Mouse (Mus musculus): ENCODE data around the gene Srgn. TPM values are rescaled to one million over a fixed set of nuclear protein-coding genes. Genes with fewer than 3 reads are reported as not detected.

The Srgn gene
- polyA plus RNA-seq (2015; fragmentation: Nextera tagmentation; extraction: Ambion mirVana) = 215 and 245 TPM in 2 replicates

- ATAC-seq (peak; percentile 23), DNase-seq (ENCODE audit: low spot score) (no peak)
- TF ChIP-seq EP300 (IDR thresholded peaks at IDR 0.05) (no peak), CTCF (IDR thresholded peaks at IDR 0.05) (no peak)
- H3K36me3 ChIP-seq (ENCODE audit: insufficient read depth, low read length) = no peaks in the 10 kb centered on the region
- H3K27ac ChIP-seq (ENCODE audit: low read length) = no peak within 1 kb of the TSS
- 74% methylated on average over 14 of the region's 14 CpGs for WGBS
- no peaks in the 10 kb centered on the region for H3K27me3 ChIP-seq (replicated peaks; ENCODE audit: insufficient read depth, low read length)
- H3K4me3 ChIP-seq (ENCODE audit: low read depth, low read length) = no peak within 1 kb of the TSS; the same call in 1 of the 2 replicates
- no peaks in the 10 kb centered on the region for H3K9me3 ChIP-seq (ENCODE audit: low read length)
- no peak within 1 kb of the TSS for H3K9ac ChIP-seq (replicated peaks; ENCODE audit: low read depth)
- no peaks in the 10 kb centered on the region for H3K4me1 ChIP-seq (ENCODE audit: insufficient read depth, low read depth, low read length)
- peak within 1 kb of the TSS; percentile 33 for H3K4me2 ChIP-seq (replicated peaks; ENCODE audit: low read depth, low read length)
Observed at GRCm38 (mm10) chr10:62527351-62527750, at the start of gene Srgn. Gene Srgn, minus strand, starts transcription at chr10:62527451.

GRCm38 (mm10) chr10:62575001-62575400 is 47.8 kb upstream of the Srgn start:
- no peak for TF ChIP-seq CTCF (IDR thresholded peaks at IDR 0.05)
- TF ChIP-seq EP300 (IDR thresholded peaks at IDR 0.05) = no peak
- DNase-seq (ENCODE audit: low spot score) (no peak), ATAC-seq (no peak)
- Histone ChIP-seq H3K27ac (ENCODE audit: low read length) (no peak overlapping the region), H3K4me1 (ENCODE audit: insufficient read depth, low read depth, low read length) (peaks cover 10% of the 10 kb centered on the region; the same call in 1 of the 2 replicates), H3K9ac (replicated peaks; ENCODE audit: low read depth) (no peak overlapping the region), H3K9me3 (ENCODE audit: low read length) (no peaks in the 10 kb centered on the region), H3K36me3 (ENCODE audit: insufficient read depth, low read length) (peaks cover 16% of the 10 kb centered on the region), H3K27me3 (replicated peaks; ENCODE audit: insufficient read depth, low read length) (no peaks in the 10 kb centered on the region), H3K4me3 (ENCODE audit: low read depth, low read length) (no peak overlapping the region), H3K4me2 (replicated peaks; ENCODE audit: low read depth, low read length) (no peak overlapping the region)
- 89% methylated on average over 13 of the region's 13 CpGs for WGBS

DNA sequence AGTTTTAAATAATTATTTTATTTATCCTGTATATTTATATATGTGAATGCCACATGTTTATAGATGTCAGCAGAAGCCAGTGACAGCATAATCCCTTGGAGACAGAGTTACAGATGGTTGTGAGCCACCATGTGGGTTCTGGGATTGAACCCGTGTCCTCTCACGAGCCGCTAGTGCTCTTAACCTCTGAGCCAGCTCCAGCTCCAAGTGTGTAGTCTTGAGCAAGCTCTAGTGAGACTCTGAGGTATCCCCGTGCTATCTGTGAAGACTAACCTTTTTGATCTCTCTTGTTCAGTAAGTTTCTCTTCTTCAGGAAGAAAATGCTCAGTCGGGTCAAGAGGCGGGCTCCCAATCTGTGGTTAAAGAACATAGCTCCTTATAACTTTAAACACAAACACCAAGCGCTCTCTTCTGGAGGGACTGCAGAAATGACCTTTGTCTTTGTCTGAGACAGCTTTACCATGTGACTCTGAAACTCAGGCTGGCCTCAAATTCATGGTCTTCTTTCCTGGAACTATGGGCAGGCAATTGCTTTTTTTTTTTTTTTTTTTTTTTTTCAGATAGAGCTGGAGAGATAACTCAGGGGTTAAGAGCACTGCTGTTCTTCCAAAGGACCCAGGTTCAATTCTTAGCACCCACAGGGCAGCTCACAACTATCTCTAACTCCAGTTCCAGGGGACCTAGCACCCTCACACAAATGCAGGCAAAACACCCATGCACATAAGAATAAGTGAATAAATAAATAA is 43.0 kb upstream of the Srgn start:
- Histone ChIP-seq H3K9ac (replicated peaks; ENCODE audit: low read depth) (no peak overlapping the region), H3K4me1 (ENCODE audit: insufficient read depth, low read depth, low read length) (no peaks in the 10 kb centered on the region), H3K4me3 (ENCODE audit: low read depth, low read length) (no peak overlapping the region), H3K27me3 (replicated peaks; ENCODE audit: insufficient read depth, low read length) (no peaks in the 10 kb centered on the region), H3K36me3 (ENCODE audit: insufficient read depth, low read length) (peaks cover 32% of the 10 kb centered on the region; the same call in 1 of the 2 replicates), H3K27ac (ENCODE audit: low read length) (no peak overlapping the region), H3K4me2 (replicated peaks; ENCODE audit: low read depth, low read length) (no peak overlapping the region), H3K9me3 (ENCODE audit: low read length) (no peaks in the 10 kb centered on the region)
- WGBS = 89% methylated on average over 7 of the region's 7 CpGs
- DNase-seq (ENCODE audit: low spot score) = no peak
- no peak for TF ChIP-seq CTCF (IDR thresholded peaks at IDR 0.05)
- TF ChIP-seq EP300 (IDR thresholded peaks at IDR 0.05) = no peak
- ATAC-seq = no peak

GRCm38 (mm10) chr10:62568861-62569260 is 41.6 kb upstream of the Srgn start:
- H3K9ac ChIP-seq (replicated peaks; ENCODE audit: low read depth) = no peak overlapping the region
- no peaks in the 10 kb centered on the region for H3K27me3 ChIP-seq (replicated peaks; ENCODE audit: insufficient read depth, low read length)
- DNase-seq (ENCODE audit: low spot score) (no peak), ATAC-seq (no peak)
- no peak overlapping the region for H3K4me2 ChIP-seq (replicated peaks; ENCODE audit: low read depth, low read length)
- no peaks in the 10 kb centered on the region for H3K4me1 ChIP-seq (ENCODE audit: insufficient read depth, low read depth, low read length)
- H3K36me3 ChIP-seq (ENCODE audit: insufficient read depth, low read length) = peaks cover 36% of the 10 kb centered on the region; the same call in 1 of the 2 replicates
- WGBS = 84% methylated on average over 4 of the region's 4 CpGs
- no peak overlapping the region for H3K27ac ChIP-seq (ENCODE audit: low read length)
- H3K4me3 ChIP-seq (ENCODE audit: low read depth, low read length) = no peak overlapping the region
- TF ChIP-seq CTCF (IDR thresholded peaks at IDR 0.05) (no peak), EP300 (IDR thresholded peaks at IDR 0.05) (no peak)
- H3K9me3 ChIP-seq (ENCODE audit: low read length) = no peaks in the 10 kb centered on the region

GRCm38 (mm10) chr10:62557736-62558135 is 30.5 kb upstream of the Srgn start:
- Histone ChIP-seq H3K36me3 (ENCODE audit: insufficient read depth, low read length) (peaks cover 19% of the 10 kb centered on the region; the same call in 1 of the 2 replicates), H3K4me3 (ENCODE audit: low read depth, low read length) (no peak overlapping the region), H3K27me3 (replicated peaks; ENCODE audit: insufficient read depth, low read length) (no peaks in the 10 kb centered on the region), H3K4me2 (replicated peaks; ENCODE audit: low read depth, low read length) (no peak overlapping the region), H3K27ac (ENCODE audit: low read length) (no peak overlapping the region), H3K9me3 (ENCODE audit: low read length) (no peaks in the 10 kb centered on the region), H3K4me1 (ENCODE audit: insufficient read depth, low read depth, low read length) (no peaks in the 10 kb centered on the region), H3K9ac (replicated peaks; ENCODE audit: low read depth) (no peak overlapping the region)
- WGBS = 86% methylated on average over 1 of the region's 1 CpGs
- TF ChIP-seq CTCF (IDR thresholded peaks at IDR 0.05) (peak; percentile 63), EP300 (IDR thresholded peaks at IDR 0.05) (no peak)
- ATAC-seq (no peak), DNase-seq (ENCODE audit: low spot score) (no peak)

DNA sequence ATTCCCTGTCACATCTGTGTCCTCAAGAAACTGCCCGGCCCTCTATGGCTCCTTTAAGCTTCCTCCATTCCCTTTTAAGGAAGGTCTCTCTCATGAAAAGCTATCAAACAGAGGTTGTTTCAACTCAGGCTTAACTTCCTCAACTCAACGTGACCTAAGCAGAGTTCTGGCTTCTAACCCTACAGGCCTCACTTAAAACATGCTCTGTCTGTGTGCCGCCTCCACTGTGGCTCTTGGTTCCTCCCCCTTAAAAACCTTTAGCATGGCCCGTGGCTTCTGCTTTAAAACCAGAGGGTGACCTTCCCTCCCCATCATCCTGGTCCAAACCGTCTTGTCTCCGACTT is 29.3 kb upstream of the Srgn start:
- Histone ChIP-seq H3K36me3 (ENCODE audit: insufficient read depth, low read length) (peaks cover 16% of the 10 kb centered on the region; the same call in 1 of the 2 replicates), H3K4me1 (ENCODE audit: insufficient read depth, low read depth, low read length) (no peaks in the 10 kb centered on the region), H3K9ac (replicated peaks; ENCODE audit: low read depth) (no peak overlapping the region), H3K4me2 (replicated peaks; ENCODE audit: low read depth, low read length) (no peak overlapping the region), H3K9me3 (ENCODE audit: low read length) (no peaks in the 10 kb centered on the region), H3K27me3 (replicated peaks; ENCODE audit: insufficient read depth, low read length) (no peaks in the 10 kb centered on the region), H3K27ac (ENCODE audit: low read length) (no peak overlapping the region), H3K4me3 (ENCODE audit: low read depth, low read length) (no peak overlapping the region)
- TF ChIP-seq CTCF (IDR thresholded peaks at IDR 0.05) = no peak
- no peak for TF ChIP-seq EP300 (IDR thresholded peaks at IDR 0.05)
- no peak for DNase-seq (ENCODE audit: low spot score)
- ATAC-seq = no peak
- 87% methylated on average over 6 of the region's 6 CpGs for WGBS
